Mouse (Mus musculus) liver, embryonic 13.5 days (tissue): ENCODE measurements around the gene F8a. TPM values are rescaled to one million over a fixed set of nuclear protein-coding genes. Genes with fewer than 3 reads are reported as not detected.

Source experiments
- polyA plus RNA-seq: library from polyadenylated mRNA; unstranded; fragments of >200 nt; fragmentation: Nextera tagmentation; extraction: Ambion mirVana; gene quantifications from 2 replicates; pipeline ENCODE4 v1.2.1, GENCODE M21; 2015

Gene F8a
- polyA plus RNA-seq, 1 experiment from 2014 or later: 3.8 TPM

Other genes starting within 250 kb of the F8a start
- gene Zfp185, start 241.0 kb upstream of the F8a start, polyA plus RNA-seq: 1.3 and 1.4 TPM in 2 replicates
- 0.08 TPM in 1 of 2 replicates, not detected in the other for gene Pnma5, start 191.2 kb upstream of the F8a start, polyA plus RNA-seq
- gene Pnma3, start 163.5 kb upstream of the F8a start, polyA plus RNA-seq: not detected in 2 replicates
- gene Xlr4a, start 145.8 kb upstream of the F8a start, polyA plus RNA-seq: 1.1 and 1.5 TPM in 2 replicates
- gene Xlr3a, start 131.2 kb upstream of the F8a start, polyA plus RNA-seq: 1.3 and 2.6 TPM in 2 replicates
- gene Gm14685, start 111.2 kb upstream of the F8a start, polyA plus RNA-seq: not detected in 2 replicates
- gene Xlr5b, start 79.5 kb upstream of the F8a start, polyA plus RNA-seq: not detected in 2 replicates
- not detected in 2 replicates for gene DXBay18, start 78.8 kb upstream of the F8a start, polyA plus RNA-seq
- not detected in 2 replicates for gene Spin2d, start 51.3 kb upstream of the F8a start, polyA plus RNA-seq
- gene Xlr3b, start 36.1 kb upstream of the F8a start, polyA plus RNA-seq: 2.2 and 2.6 TPM in 2 replicates
- gene Xlr4b, start 14.0 kb upstream of the F8a start, polyA plus RNA-seq: 1.6 and 2.3 TPM in 2 replicates
- 0.48 and 0.60 TPM in 2 replicates for gene Xlr4c, start 14.8 kb downstream of the F8a start, polyA plus RNA-seq
- gene Xlr3c, start 37.1 kb downstream of the F8a start, polyA plus RNA-seq: not detected in 2 replicates
- gene Xlr5a, start 64.7 kb downstream of the F8a start, polyA plus RNA-seq: not detected in 2 replicates
- not detected in 2 replicates for gene Xlr5c, start 64.7 kb downstream of the F8a start, polyA plus RNA-seq
- gene Gm45015, start 108.5 kb downstream of the F8a start, polyA plus RNA-seq: not detected in 2 replicates
- 1.8 and 2.9 TPM in 2 replicates for gene Zfp275, start 114.3 kb downstream of the F8a start, polyA plus RNA-seq
- not detected in 2 replicates for gene Gm18336, start 170.4 kb downstream of the F8a start, polyA plus RNA-seq
- not detected in 2 replicates for gene Zfp92, start 182.8 kb downstream of the F8a start, polyA plus RNA-seq
- not detected in 2 replicates for gene Trex2, start 207.1 kb downstream of the F8a start, polyA plus RNA-seq
- 50.6 and 51.9 TPM in 2 replicates for gene Haus7, start 230.8 kb downstream of the F8a start, polyA plus RNA-seq